Mouse (Mus musculus): ENCODE results near the gene St5. TPM values are rescaled to one million over a fixed set of nuclear protein-coding genes. Genes with fewer than 3 reads are reported as not detected.

St5 gene
- polyA plus RNA-seq, 1 experiment from 2014 or later: 38.7 TPM

- H3K4me1 ChIP-seq (replicated peaks; ENCODE audit: control insufficient read depth, insufficient read depth, low read length): peaks cover 33% of the 10 kb centered on the region
- peak overlapping the region; percentile 86; the same call in 1 of the 2 replicates for H3K27ac ChIP-seq (ENCODE audit: low read depth, low read length)
- no peak overlapping the region for H3K9ac ChIP-seq (ENCODE audit: low read depth, low read length)
- no peaks in the 10 kb centered on the region for H3K9me3 ChIP-seq (ENCODE audit: control insufficient read depth, low read length)
- H3K4me3 ChIP-seq (ENCODE audit: low read depth, low read length): no peak overlapping the region
- H3K36me3 ChIP-seq (ENCODE audit: control insufficient read depth, insufficient read depth, low read length): no peaks in the 10 kb centered on the region
- H3K4me2 ChIP-seq: peak overlapping the region; percentile 41
- DNase-seq (ENCODE audit: low spot score) (peak; percentile 31), ATAC-seq (replicated peaks; ENCODE audit: low FRiP score) (no peak)
- WGBS: 51% methylated on average over 5 of the region's 5 CpGs
- no peaks in the 10 kb centered on the region for H3K27me3 ChIP-seq (replicated peaks; ENCODE audit: control insufficient read depth, insufficient read depth, low read length)
Observed at GRCm38 (mm10) chr7:109637391-109637790, 66.0 kb downstream of the St5 start.

- Histone ChIP-seq H3K4me3 (ENCODE audit: low read depth, low read length) (peak overlapping the region; percentile 22), H3K36me3 (ENCODE audit: control insufficient read depth, insufficient read depth, low read length) (no peaks in the 10 kb centered on the region), H3K4me2 (peak overlapping the region; percentile 63), H3K4me1 (replicated peaks; ENCODE audit: control insufficient read depth, insufficient read depth, low read length) (peaks cover 38% of the 10 kb centered on the region), H3K27me3 (replicated peaks; ENCODE audit: control insufficient read depth, insufficient read depth, low read length) (no peaks in the 10 kb centered on the region), H3K27ac (ENCODE audit: low read depth, low read length) (peak overlapping the region; percentile 86), H3K9me3 (ENCODE audit: control insufficient read depth, low read length) (no peaks in the 10 kb centered on the region), H3K9ac (ENCODE audit: low read depth, low read length) (peak overlapping the region; percentile 53)
- DNase-seq (ENCODE audit: low spot score) (peak; percentile 32), ATAC-seq (replicated peaks; ENCODE audit: low FRiP score) (peak; percentile 95)
- 55% methylated on average over 8 of the region's 8 CpGs for WGBS
Observed at GRCm38 (mm10) chr7:109636086-109636792, 67.2 kb downstream of the St5 start.

GRCm38 (mm10) chr7:109633404-109634085 lies 69.9 kb downstream of the St5 start:
- no peak for DNase-seq (ENCODE audit: low spot score)
- Histone ChIP-seq H3K36me3 (ENCODE audit: control insufficient read depth, insufficient read depth, low read length) (no peaks in the 10 kb centered on the region), H3K4me2 (no peak overlapping the region), H3K4me3 (ENCODE audit: low read depth, low read length) (no peak overlapping the region), H3K9me3 (ENCODE audit: control insufficient read depth, low read length) (no peaks in the 10 kb centered on the region), H3K27ac (ENCODE audit: low read depth, low read length) (no peak overlapping the region), H3K9ac (ENCODE audit: low read depth, low read length) (no peak overlapping the region), H3K4me1 (replicated peaks; ENCODE audit: control insufficient read depth, insufficient read depth, low read length) (peaks cover 63% of the 10 kb centered on the region), H3K27me3 (replicated peaks; ENCODE audit: control insufficient read depth, insufficient read depth, low read length) (no peaks in the 10 kb centered on the region)
- WGBS: 83% methylated on average over 15 of the region's 15 CpGs
- ATAC-seq (replicated peaks; ENCODE audit: low FRiP score): no peak

GRCm38 (mm10) chr7:109631330-109631729 lies 72.1 kb downstream of the St5 start:
- Histone ChIP-seq H3K27me3 (replicated peaks; ENCODE audit: control insufficient read depth, insufficient read depth, low read length) (no peaks in the 10 kb centered on the region), H3K4me3 (ENCODE audit: low read depth, low read length) (no peak overlapping the region), H3K4me2 (no peak overlapping the region; the same call in 1 of the 2 replicates), H3K36me3 (ENCODE audit: control insufficient read depth, insufficient read depth, low read length) (no peaks in the 10 kb centered on the region), H3K27ac (ENCODE audit: low read depth, low read length) (no peak overlapping the region), H3K9ac (ENCODE audit: low read depth, low read length) (no peak overlapping the region), H3K9me3 (ENCODE audit: control insufficient read depth, low read length) (no peaks in the 10 kb centered on the region), H3K4me1 (replicated peaks; ENCODE audit: control insufficient read depth, insufficient read depth, low read length) (peaks cover 45% of the 10 kb centered on the region)
- ATAC-seq (replicated peaks; ENCODE audit: low FRiP score) (no peak), DNase-seq (ENCODE audit: low spot score) (no peak)
- WGBS: 67% methylated on average over 6 of the region's 6 CpGs

GRCm38 (mm10) chr7:109629871-109630778 lies 73.3 kb downstream of the St5 start:
- ATAC-seq (replicated peaks; ENCODE audit: low FRiP score): no peak
- H3K9ac ChIP-seq (ENCODE audit: low read depth, low read length): no peak overlapping the region; the same call in 1 of the 2 replicates
- H3K4me3 ChIP-seq (ENCODE audit: low read depth, low read length): no peak overlapping the region
- H3K36me3 ChIP-seq (ENCODE audit: control insufficient read depth, insufficient read depth, low read length): no peaks in the 10 kb centered on the region
- WGBS: 73% methylated on average over 7 of the region's 7 CpGs
- no peak for DNase-seq (ENCODE audit: low spot score)
- H3K4me1 ChIP-seq (replicated peaks; ENCODE audit: control insufficient read depth, insufficient read depth, low read length): peaks cover 33% of the 10 kb centered on the region
- H3K4me2 ChIP-seq: no peak overlapping the region
- H3K27ac ChIP-seq (ENCODE audit: low read depth, low read length): peak overlapping the region; percentile 55
- H3K9me3 ChIP-seq (ENCODE audit: control insufficient read depth, low read length): no peaks in the 10 kb centered on the region
- no peaks in the 10 kb centered on the region for H3K27me3 ChIP-seq (replicated peaks; ENCODE audit: control insufficient read depth, insufficient read depth, low read length)

GRCm38 (mm10) chr7:109628935-109629609 lies 74.3 kb downstream of the St5 start:
- Histone ChIP-seq H3K9ac (ENCODE audit: low read depth, low read length) (0 out of 2 replicates have a peak overlapping the region, but pooled peaks have one; percentile 16), H3K4me1 (replicated peaks; ENCODE audit: control insufficient read depth, insufficient read depth, low read length) (peaks cover 31% of the 10 kb centered on the region), H3K27ac (ENCODE audit: low read depth, low read length) (peak overlapping the region; percentile 55), H3K36me3 (ENCODE audit: control insufficient read depth, insufficient read depth, low read length) (no peaks in the 10 kb centered on the region), H3K4me3 (ENCODE audit: low read depth, low read length) (no peak overlapping the region), H3K27me3 (replicated peaks; ENCODE audit: control insufficient read depth, insufficient read depth, low read length) (no peaks in the 10 kb centered on the region), H3K9me3 (ENCODE audit: control insufficient read depth, low read length) (no peaks in the 10 kb centered on the region), H3K4me2 (peak overlapping the region; percentile 29)
- 15% methylated on average over 9 of the region's 9 CpGs for WGBS
- DNase-seq (ENCODE audit: low spot score): no peak
- peak; percentile 63 for ATAC-seq (replicated peaks; ENCODE audit: low FRiP score)

- 98% methylated on average over 2 of the region's 2 CpGs for WGBS
- Histone ChIP-seq H3K4me3 (ENCODE audit: low read depth, low read length) (no peak overlapping the region), H3K9ac (ENCODE audit: low read depth, low read length) (no peak overlapping the region), H3K9me3 (ENCODE audit: control insufficient read depth, low read length) (no peaks in the 10 kb centered on the region), H3K27ac (ENCODE audit: low read depth, low read length) (no peak overlapping the region), H3K27me3 (replicated peaks; ENCODE audit: control insufficient read depth, insufficient read depth, low read length) (no peaks in the 10 kb centered on the region), H3K36me3 (ENCODE audit: control insufficient read depth, insufficient read depth, low read length) (no peaks in the 10 kb centered on the region), H3K4me2 (no peak overlapping the region), H3K4me1 (replicated peaks; ENCODE audit: control insufficient read depth, insufficient read depth, low read length) (peaks cover 31% of the 10 kb centered on the region)
- DNase-seq (ENCODE audit: low spot score) (no peak), ATAC-seq (replicated peaks; ENCODE audit: low FRiP score) (no peak)
Observed at GRCm38 (mm10) chr7:109627851-109628250, 75.6 kb downstream of the St5 start.

GRCm38 (mm10) chr7:109622234-109622838 lies 81.1 kb downstream of the St5 start:
- no peak overlapping the region for H3K9ac ChIP-seq (ENCODE audit: low read depth, low read length)
- no peaks in the 10 kb centered on the region for H3K27me3 ChIP-seq (replicated peaks; ENCODE audit: control insufficient read depth, insufficient read depth, low read length)
- WGBS: 46% methylated on average over 9 of the region's 9 CpGs
- ATAC-seq (replicated peaks; ENCODE audit: low FRiP score) (peak; percentile 87), DNase-seq (ENCODE audit: low spot score) (no peak)
- peak overlapping the region; percentile 68 for H3K27ac ChIP-seq (ENCODE audit: low read depth, low read length)
- H3K36me3 ChIP-seq (ENCODE audit: control insufficient read depth, insufficient read depth, low read length): no peaks in the 10 kb centered on the region
- H3K4me1 ChIP-seq (replicated peaks; ENCODE audit: control insufficient read depth, insufficient read depth, low read length): peaks cover 19% of the 10 kb centered on the region
- H3K9me3 ChIP-seq (ENCODE audit: control insufficient read depth, low read length): no peaks in the 10 kb centered on the region
- no peak overlapping the region for H3K4me2 ChIP-seq
- no peak overlapping the region for H3K4me3 ChIP-seq (ENCODE audit: low read depth, low read length)

Data from liver, embryonic 11.5 days (tissue).